Mouse (Mus musculus) forebrain, postnatal 0 days (tissue): ENCODE results near the gene Bzw2. TPM values are rescaled to one million over a fixed set of nuclear protein-coding genes. Genes with fewer than 3 reads are reported as not detected.

ENCODE experiments used
- ATAC-seq: fragments of 200-750 bp; cut with Nextera tagmentation; 2 replicates; pipeline ENCODE4 v1.8.0; 2017; ENCODE audit warnings: mild to moderate bottlenecking, moderate library complexity
- DNase-seq: peaks from one replicate; pipeline ENCODE4 v3.0.0-alpha.2; 2015
- H3K27ac ChIP-seq: fragments of 300-500 bp; sonication (generic); 2 replicates; pipeline ENCODE4 v1.5.1; 2014; ENCODE audit warnings: low read depth, mild to moderate bottlenecking, antibody characterized with exemption, low read length, moderate library complexity, mixed read lengths
- H3K27me3 ChIP-seq: fragments of 300-500 bp; sonication (generic); 2 replicates; pipeline ENCODE4 v1.6.1; 2014; ENCODE audit warnings: mild to moderate bottlenecking, low read length, mixed read lengths; ENCODE audit not compliant: insufficient read depth
- H3K36me3 ChIP-seq: fragments of 300-500 bp; sonication (generic); 2 replicates; pipeline ENCODE4 v1.6.1; 2014; ENCODE audit warnings: mild to moderate bottlenecking, moderate library complexity; ENCODE audit not compliant: insufficient read depth
- H3K4me1 ChIP-seq: fragments of 300-500 bp; sonication (generic); 2 replicates; pipeline ENCODE4 v1.6.1; 2014; ENCODE audit warnings: antibody characterized with exemption; ENCODE audit not compliant: insufficient read depth
- H3K4me2 ChIP-seq: fragments of 300-500 bp; sonication (generic); 2 replicates; pipeline ENCODE4 v1.6.1; 2014; ENCODE audit warnings: low read depth, mild to moderate bottlenecking, moderate library complexity
- H3K4me3 ChIP-seq: fragments of 300-500 bp; sonication (generic); 2 replicates; pipeline ENCODE4 v1.5.1; 2014; ENCODE audit warnings: low read depth, low read length, mixed read lengths
- H3K9ac ChIP-seq: fragments of 300-500 bp; sonication (generic); 2 replicates; pipeline ENCODE4 v1.6.1; 2014; ENCODE audit warnings: mild to moderate bottlenecking
- H3K9me3 ChIP-seq: fragments of 300-500 bp; sonication (generic); 2 replicates; pipeline ENCODE4 v1.6.1; 2016; ENCODE audit warnings: low read length
- CTCF ChIP-seq: sonication (generic); IDR thresholded peaks from 2 replicates; pipeline ENCODE4 v1.5.1; 2016; ENCODE audit warnings: antibody characterized with exemption, control low read depth, low read depth
- WGBS: fragments of 180-500 bp; shearing (Covaris S2); extraction: QIAGEN DNeasy Blood & Tissue Kit; methylation state at CpG from one replicate; pipeline ENCODE4 v1.1.7; 2014; 5-methylcytosine and 5-hydroxymethylcytosine counted together
- polyA plus RNA-seq: library from polyadenylated mRNA; unstranded; fragments of >200 nt; fragmentation: Nextera tagmentation; extraction: Ambion mirVana; gene quantifications from 2 replicates; pipeline ENCODE4 v1.2.1, GENCODE M21; 2015
- total RNA-seq: library from RNA; depleted of rRNA; stranded (reverse); fragments of >200 nt; gene quantifications from 2 replicates; pipeline ENCODE4 v1.2.3, GENCODE M21; 2014

Bzw2 gene
- total and polyA plus RNA-seq, 2 experiments from 2014 or later: 379 to 433 TPM

GRCm38 (mm10) chr12:36072860-36073259 lies 85.0 kb downstream of the Bzw2 start:
- 16% methylated on average over 5 of the region's 5 CpGs for WGBS
- no peak overlapping the region for H3K9ac ChIP-seq
- DNase-seq: no peak
- no peak overlapping the region for H3K4me3 ChIP-seq
- peak; percentile 27; the same call in 1 of the 2 replicates for ATAC-seq
- H3K36me3 ChIP-seq: no peaks in the 10 kb centered on the region
- no peaks in the 10 kb centered on the region for H3K27me3 ChIP-seq
- H3K4me2 ChIP-seq: no peak overlapping the region
- TF ChIP-seq CTCF: no peak
- H3K9me3 ChIP-seq: no peaks in the 10 kb centered on the region
- H3K4me1 ChIP-seq: no peaks in the 10 kb centered on the region; the same call in 1 of the 2 replicates
- H3K27ac ChIP-seq: no peak overlapping the region; the same call in 1 of the 2 replicates

- WGBS: 95% methylated on average over 4 of the region's 4 CpGs
- ATAC-seq (no peak), DNase-seq (no peak)
- no peak for TF ChIP-seq CTCF
- no peak overlapping the region for H3K4me3 ChIP-seq
- H3K36me3 ChIP-seq: no peaks in the 10 kb centered on the region
- no peaks in the 10 kb centered on the region for H3K9me3 ChIP-seq
- H3K4me2 ChIP-seq: no peak overlapping the region
- no peak overlapping the region for H3K27ac ChIP-seq
- no peak overlapping the region for H3K9ac ChIP-seq
- H3K4me1 ChIP-seq: no peaks in the 10 kb centered on the region; the same call in 1 of the 2 replicates
- no peaks in the 10 kb centered on the region for H3K27me3 ChIP-seq
Observed at GRCm38 (mm10) chr12:36070231-36070630, 87.6 kb downstream of the Bzw2 start.

GRCm38 (mm10) chr12:36067538-36067937 lies 90.3 kb downstream of the Bzw2 start:
- Histone ChIP-seq H3K4me2 (no peak overlapping the region), H3K4me3 (no peak overlapping the region), H3K9me3 (no peaks in the 10 kb centered on the region), H3K27me3 (no peaks in the 10 kb centered on the region), H3K9ac (no peak overlapping the region), H3K4me1 (no peaks in the 10 kb centered on the region; the same call in 1 of the 2 replicates), H3K36me3 (no peaks in the 10 kb centered on the region), H3K27ac (no peak overlapping the region)
- ATAC-seq: no peak
- no peak for DNase-seq
- 96% methylated on average over 2 of the region's 2 CpGs for WGBS
- TF ChIP-seq CTCF: no peak

GRCm38 (mm10) chr12:36065911-36066310 lies 92.0 kb downstream of the Bzw2 start:
- ATAC-seq (no peak), DNase-seq (no peak)
- WGBS: 47% methylated on average over 1 of the region's 1 CpGs
- H3K9me3 ChIP-seq: no peaks in the 10 kb centered on the region
- H3K4me3 ChIP-seq: no peak overlapping the region
- no peaks in the 10 kb centered on the region for H3K4me1 ChIP-seq
- no peak for TF ChIP-seq CTCF
- H3K4me2 ChIP-seq: no peak overlapping the region
- H3K9ac ChIP-seq: no peak overlapping the region
- H3K27ac ChIP-seq: no peak overlapping the region
- no peaks in the 10 kb centered on the region for H3K36me3 ChIP-seq
- no peaks in the 10 kb centered on the region for H3K27me3 ChIP-seq

- no peak overlapping the region for H3K27ac ChIP-seq
- no peak overlapping the region for H3K4me2 ChIP-seq
- TF ChIP-seq CTCF: no peak
- DNase-seq (no peak), ATAC-seq (no peak)
- H3K27me3 ChIP-seq: no peaks in the 10 kb centered on the region
- H3K4me3 ChIP-seq: no peak overlapping the region
- no peaks in the 10 kb centered on the region for H3K9me3 ChIP-seq
- H3K9ac ChIP-seq: no peak overlapping the region
- WGBS: 88% methylated on average over 2 of the region's 2 CpGs
- H3K4me1 ChIP-seq: no peaks in the 10 kb centered on the region
- H3K36me3 ChIP-seq: no peaks in the 10 kb centered on the region
Observed at GRCm38 (mm10) chr12:36057699-36058098, 100.2 kb downstream of the Bzw2 start.

- Histone ChIP-seq H3K27me3 (no peaks in the 10 kb centered on the region), H3K4me2 (no peak overlapping the region), H3K4me3 (no peak overlapping the region), H3K27ac (no peak overlapping the region), H3K36me3 (no peaks in the 10 kb centered on the region), H3K9me3 (no peaks in the 10 kb centered on the region), H3K9ac (no peak overlapping the region), H3K4me1 (no peaks in the 10 kb centered on the region)
- 80% methylated on average over 1 of the region's 1 CpGs for WGBS
- TF ChIP-seq CTCF: no peak
- no peak for DNase-seq
- ATAC-seq: no peak
Observed at GRCm38 (mm10) chr12:36050276-36050675, 107.6 kb downstream of the Bzw2 start.

GRCm38 (mm10) chr12:36047593-36047992 lies 110.3 kb downstream of the Bzw2 start:
- Histone ChIP-seq H3K9ac (no peak overlapping the region), H3K27ac (no peak overlapping the region), H3K4me3 (no peak overlapping the region), H3K9me3 (no peaks in the 10 kb centered on the region), H3K27me3 (no peaks in the 10 kb centered on the region), H3K36me3 (no peaks in the 10 kb centered on the region), H3K4me1 (no peaks in the 10 kb centered on the region), H3K4me2 (no peak overlapping the region)
- no peak for DNase-seq
- ATAC-seq: no peak
- WGBS: 80% methylated on average over 2 of the region's 2 CpGs
- no peak for TF ChIP-seq CTCF
